Mouse (Mus musculus): ENCODE data around the gene Sult6b1. TPM values are rescaled to one million over a fixed set of nuclear protein-coding genes. Genes with fewer than 3 reads are reported as not detected.

Sult6b1 gene
- polyA plus RNA-seq, 1 experiment, result not detected

GRCm38 (mm10) chr17:78842271-78842928 is 64.4 kb downstream of the Sult6b1 start:
- Histone ChIP-seq H3K27me3 (ENCODE audit: control insufficient read depth, insufficient read depth, low read length) (no peaks in the 10 kb centered on the region), H3K4me1 (ENCODE audit: control insufficient read depth, insufficient read depth, insufficient read length, low read length) (no peaks in the 10 kb centered on the region), H3K4me3 (ENCODE audit: low read depth, low read length) (no peak overlapping the region), H3K27ac (ENCODE audit: insufficient read depth, low read depth, low read length) (no peak overlapping the region), H3K36me3 (ENCODE audit: control insufficient read depth, insufficient read depth, low read length) (peaks cover 63% of the 10 kb centered on the region)
- WGBS, result 53% methylated on average over 7 of the region's 7 CpGs
- TF ChIP-seq POLR2A (IDR thresholded peaks at IDR 0.05; ENCODE audit: low read depth, low read length) (no peak), CTCF (IDR thresholded peaks at IDR 0.05; ENCODE audit: extremely low read depth, insufficient read length, insufficient replicate concordance, low read depth, low read length) (no peak)

GRCm38 (mm10) chr17:78836056-78836455 is 70.7 kb downstream of the Sult6b1 start:
- H3K4me1 ChIP-seq (ENCODE audit: control insufficient read depth, insufficient read depth, insufficient read length, low read length), result no peaks in the 10 kb centered on the region
- H3K27ac ChIP-seq (ENCODE audit: insufficient read depth, low read depth, low read length), result peak overlapping the region; percentile 52
- no peak for TF ChIP-seq POLR2A (IDR thresholded peaks at IDR 0.05; ENCODE audit: low read depth, low read length)
- no peak for TF ChIP-seq CTCF (IDR thresholded peaks at IDR 0.05; ENCODE audit: extremely low read depth, insufficient read length, insufficient replicate concordance, low read depth, low read length)
- 12% methylated on average over 2 of the region's 2 CpGs for WGBS
- no peaks in the 10 kb centered on the region for H3K27me3 ChIP-seq (ENCODE audit: control insufficient read depth, insufficient read depth, low read length)
- H3K36me3 ChIP-seq (ENCODE audit: control insufficient read depth, insufficient read depth, low read length), result peaks cover 15% of the 10 kb centered on the region
- H3K4me3 ChIP-seq (ENCODE audit: low read depth, low read length), result peak overlapping the region; percentile 68

- under 1% methylated on average over 81 of the region's 81 CpGs for WGBS
- TF ChIP-seq POLR2A (IDR thresholded peaks at IDR 0.05; ENCODE audit: low read depth, low read length) (peak; percentile 90), CTCF (IDR thresholded peaks at IDR 0.05; ENCODE audit: extremely low read depth, insufficient read length, insufficient replicate concordance, low read depth, low read length) (no peak)
- peak within 1 kb of the TSS; percentile 52 for H3K27ac ChIP-seq (ENCODE audit: insufficient read depth, low read depth, low read length)
- H3K27me3 ChIP-seq (ENCODE audit: control insufficient read depth, insufficient read depth, low read length), result no peaks in the 10 kb centered on the region
- H3K4me1 ChIP-seq (ENCODE audit: control insufficient read depth, insufficient read depth, insufficient read length, low read length), result no peaks in the 10 kb centered on the region
- peaks cover 11% of the 10 kb centered on the region for H3K36me3 ChIP-seq (ENCODE audit: control insufficient read depth, insufficient read depth, low read length)
- peak within 1 kb of the TSS; percentile 93 for H3K4me3 ChIP-seq (ENCODE audit: low read depth, low read length)
Observed at GRCm38 (mm10) chr17:78834856-78835835, 71.6 kb downstream of the Sult6b1 start, which contains the start of the genes Heatr5b and Gpatch11. Gene Heatr5b, minus strand, starts transcription at chr17:78835364. Gene Gpatch11, plus strand, starts transcription at chr17:78835567.

Other genes with a start within 250 kb of the Sult6b1 start
- 2.6 and 5.6 TPM in 2 replicates for gene Strn, start 169.8 kb downstream of the Sult6b1 start, polyA plus RNA-seq (2012; rRNA removed)
- 4.8 and 9.6 TPM in 2 replicates for gene Heatr5b, start 71.6 kb downstream of the Sult6b1 start, polyA plus RNA-seq (2012; rRNA removed)
- 4.6 and 6.5 TPM in 2 replicates for gene Gpatch11, start 71.4 kb downstream of the Sult6b1 start, polyA plus RNA-seq (2012; rRNA removed)
- 0.77 and 2.6 TPM in 2 replicates for gene Eif2ak2, start 24.4 kb downstream of the Sult6b1 start, polyA plus RNA-seq (2012; rRNA removed)
- gene Cebpzos, start 9.5 kb upstream of the Sult6b1 start, polyA plus RNA-seq (2012; rRNA removed), result 0.85 and 3.9 TPM in 2 replicates
- gene Cebpz, start 30.1 kb upstream of the Sult6b1 start, polyA plus RNA-seq (2012; rRNA removed), result 0.34 and 1.0 TPM in 2 replicates
- gene Ndufaf7, start 30.1 kb upstream of the Sult6b1 start, polyA plus RNA-seq (2012; rRNA removed), result 1.2 and 2.5 TPM in 2 replicates
- gene Prkd3, start 113.8 kb upstream of the Sult6b1 start, polyA plus RNA-seq (2012; rRNA removed), result 1.5 and 1.6 TPM in 2 replicates
- gene Qpct, start 144.9 kb upstream of the Sult6b1 start, polyA plus RNA-seq (2012; rRNA removed), result 1.8 and 2.3 TPM in 2 replicates

Measured in small intestine, adult 2 months (tissue).